Mouse (Mus musculus): ENCODE results near the gene Rgp1.
A peak's percentile ranks its signal among the peaks of the same experiment; 100 is the strongest.
"Not testable (repeated sequence)": the region's sequence is repeated elsewhere in the genome, so short reads cannot be mapped to it uniquely, and the experiment has no call there.

Rgp1 gene

DNA sequence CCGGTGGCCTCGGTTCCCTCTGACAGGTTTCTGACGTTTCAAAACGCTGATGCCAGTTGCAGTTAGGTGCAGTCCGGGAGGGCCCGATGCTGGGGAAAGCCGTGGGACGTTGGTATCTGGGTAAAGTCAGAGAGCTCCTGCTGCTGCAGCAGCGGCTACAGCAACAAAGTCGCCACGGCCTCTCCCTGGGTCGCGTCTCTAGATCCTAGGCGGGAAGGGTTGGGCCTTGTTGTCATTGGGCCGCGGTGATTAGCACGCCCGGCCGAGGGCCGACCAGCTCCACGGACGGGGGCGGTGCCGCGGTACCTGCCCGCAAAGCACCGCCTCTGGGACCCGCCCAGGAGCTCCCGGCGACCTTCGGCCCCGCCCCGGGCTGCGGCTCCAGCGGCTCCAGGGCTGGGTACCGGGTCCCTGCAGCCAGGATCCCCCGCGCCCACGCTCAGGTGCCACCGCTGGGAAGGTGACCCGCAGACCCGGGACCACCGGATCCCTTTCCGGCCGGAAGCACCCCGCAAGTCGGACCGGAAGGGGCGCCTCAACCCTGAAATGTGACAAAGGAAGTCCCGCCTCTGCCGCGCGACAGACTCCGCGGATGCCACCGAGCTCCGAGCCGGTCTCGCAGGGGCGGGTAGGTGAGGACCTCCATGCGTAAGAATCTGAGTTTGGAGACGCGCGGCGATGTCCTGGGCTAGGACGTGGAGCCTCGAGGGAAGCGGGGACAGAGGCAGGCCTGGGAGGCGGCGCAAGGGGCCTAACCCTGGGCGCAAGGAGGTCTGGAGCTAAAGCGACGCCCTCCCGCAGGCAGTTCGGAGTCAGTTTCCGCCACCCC, at the start of gene Rgp1, which contains the start of gene Gba2:
Rgp1 (plus strand) TSS at position 340 of the 829 bp plus-strand sequence.
Gba2 (minus strand) TSS at position 498 of the 829 bp plus-strand sequence.
- peak; percentile 88 for DNase-seq (ENCODE audit: low read depth)

GRCm38 (mm10) chr4:43530081-43530501, 48.4 kb upstream of the Rgp1 start:
- DNase-seq (ENCODE audit: low read depth): no peak

DNA sequence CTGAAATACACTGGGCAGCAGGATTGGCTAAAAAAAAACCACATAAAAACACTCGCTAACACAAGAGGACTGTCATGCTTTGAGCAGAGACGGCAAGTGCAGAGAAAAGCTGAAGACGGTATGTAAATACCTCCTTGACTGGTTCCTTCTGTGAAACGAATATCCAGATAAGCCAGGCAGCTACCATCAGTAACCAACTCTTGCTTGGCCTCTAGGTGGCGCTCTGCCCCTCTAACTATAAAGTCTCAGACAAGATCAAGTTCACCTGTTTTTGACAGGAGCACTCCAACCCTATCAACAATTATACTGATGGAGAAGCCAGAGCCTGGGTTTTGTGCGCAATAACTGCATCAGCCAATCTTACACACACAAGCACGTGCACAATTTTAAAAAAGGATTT, 47.9 kb upstream of the Rgp1 start:
- peak; percentile 89 for DNase-seq (ENCODE audit: low read depth)

DNA sequence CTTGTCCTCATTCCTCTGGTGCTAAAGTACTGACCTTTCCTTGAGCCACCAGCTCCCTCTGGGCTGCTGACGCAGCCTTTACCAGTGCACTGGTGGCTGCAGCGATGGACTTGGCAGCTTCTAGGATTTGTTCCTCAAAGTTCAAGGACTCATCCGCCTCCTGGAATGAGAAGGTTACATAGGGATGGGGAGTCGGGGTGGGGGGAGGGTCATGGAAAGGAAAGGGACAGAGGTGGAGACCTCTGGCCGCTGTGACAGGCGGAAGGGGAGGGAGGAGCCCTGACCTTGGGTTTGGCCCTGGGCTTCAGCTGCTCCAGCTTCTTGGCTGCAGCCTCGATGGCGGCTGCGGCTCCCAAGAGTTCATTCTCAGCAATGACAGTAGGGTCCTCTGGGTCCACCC, 45.2 kb upstream of the Rgp1 start:
- DNase-seq (ENCODE audit: low read depth): no peak

DNA sequence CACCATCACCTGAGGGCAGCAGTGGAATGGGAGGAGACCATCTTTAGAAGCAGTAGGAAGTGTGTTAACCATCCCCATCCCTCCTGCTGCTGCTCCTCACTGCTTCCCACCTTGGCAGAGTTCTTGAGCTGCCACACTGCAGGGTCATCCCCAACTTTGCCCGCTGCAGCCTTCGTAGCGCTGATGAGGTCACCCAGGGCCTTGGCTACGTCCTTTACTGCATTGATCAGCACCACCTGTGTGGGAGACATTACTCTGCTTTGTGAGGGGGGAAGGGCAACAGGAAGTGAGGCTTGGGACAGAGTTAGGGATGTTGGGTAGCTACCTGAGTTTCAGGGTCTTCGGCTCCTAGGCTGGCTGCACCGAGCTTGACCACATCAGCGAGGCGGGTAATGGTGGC, 42.9 kb upstream of the Rgp1 start:
- no peak for DNase-seq (ENCODE audit: low read depth)

GRCm38 (mm10) chr4:43536031-43536430, 42.5 kb upstream of the Rgp1 start:
- DNase-seq (ENCODE audit: low read depth): no peak

DNA sequence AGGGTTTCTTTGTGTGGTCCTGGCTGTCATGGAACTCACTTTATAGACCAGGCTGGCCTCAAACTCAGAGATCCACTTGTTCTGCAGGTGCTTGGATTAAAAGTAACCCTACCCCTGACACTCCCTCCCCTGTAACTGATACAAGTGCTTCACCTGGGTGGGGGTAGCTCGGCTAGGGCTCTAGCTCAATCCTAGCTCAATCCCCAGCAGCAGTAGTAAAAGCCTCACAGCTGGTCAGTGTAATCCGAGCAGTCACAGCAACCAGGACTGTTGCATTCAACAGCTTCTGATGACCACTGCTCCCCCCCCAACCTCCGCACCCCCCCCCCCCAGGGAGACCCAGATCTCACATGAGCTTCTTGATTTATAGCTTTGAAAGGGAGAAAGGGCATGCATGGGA, 36.5 kb upstream of the Rgp1 start:
- no peak for DNase-seq (ENCODE audit: low read depth)

DNA sequence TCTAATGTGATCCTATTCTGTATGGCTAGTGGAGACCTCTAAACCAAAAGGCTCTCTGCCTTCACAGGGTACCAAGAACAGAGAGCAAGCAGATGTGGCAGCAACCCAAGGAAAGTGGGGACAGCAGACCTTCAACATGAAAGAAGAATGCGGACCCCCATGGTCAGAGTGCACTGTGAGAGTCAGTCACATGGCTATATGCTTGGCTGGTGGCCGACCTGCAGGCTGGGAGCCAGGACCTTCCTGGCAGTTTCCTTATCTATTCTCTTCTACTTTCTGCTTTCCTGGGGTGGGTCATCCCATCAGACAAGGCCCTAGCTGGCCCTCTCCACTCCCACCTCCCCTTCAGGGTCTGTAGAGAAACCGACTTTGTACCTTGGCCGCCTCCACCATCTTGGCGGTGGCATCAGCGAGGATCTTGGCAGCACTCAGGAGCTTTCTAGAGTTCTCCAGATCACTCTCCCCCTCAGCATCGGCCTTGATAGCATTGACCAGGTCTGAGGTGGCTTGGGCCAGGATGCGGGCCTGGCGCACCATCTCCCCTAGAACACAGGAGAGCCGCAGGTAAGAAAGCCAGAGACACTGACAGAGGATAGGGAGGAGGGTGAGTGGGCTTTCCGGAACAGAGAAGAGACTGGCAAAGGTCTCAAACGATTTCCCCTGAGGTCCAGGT, 32.0 kb upstream of the Rgp1 start:
- no peak for DNase-seq (ENCODE audit: low read depth)

- no peak for DNase-seq (ENCODE audit: low read depth)
These were observed 31.4 kb upstream of the Rgp1 start for GRCm38 (mm10) chr4:43547160-43547559.

- no peak for DNase-seq (ENCODE audit: low read depth)
These were observed 29.5 kb upstream of the Rgp1 start for GRCm38 (mm10) chr4:43549055-43549454.

GRCm38 (mm10) chr4:43551854-43552253, 26.7 kb upstream of the Rgp1 start:
- DNase-seq (ENCODE audit: low read depth): not testable (repeated sequence)

- no peak for DNase-seq (ENCODE audit: low read depth)
These were observed 26.1 kb upstream of the Rgp1 start for GRCm38 (mm10) chr4:43552437-43552836.

DNA sequence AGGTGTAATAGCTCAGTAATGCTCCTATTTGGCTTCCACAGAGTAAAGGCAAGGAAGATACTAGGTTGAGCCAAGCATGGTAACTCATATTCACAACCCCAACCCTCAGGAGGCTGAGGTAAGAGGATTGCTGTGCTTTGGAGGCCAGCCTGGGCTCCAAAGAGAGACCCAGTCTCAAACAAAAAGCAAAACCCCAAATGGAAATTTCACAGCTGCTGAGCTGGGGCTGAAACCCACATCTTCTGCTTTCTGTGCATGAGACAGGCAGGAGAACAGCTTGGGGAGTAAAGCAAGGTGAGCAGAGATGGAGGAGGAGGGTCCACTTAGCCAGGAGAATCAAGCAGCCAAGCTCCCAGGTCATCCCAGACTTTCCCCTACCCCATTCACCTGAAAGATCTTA, 24.6 kb upstream of the Rgp1 start:
- DNase-seq (ENCODE audit: low read depth): no peak

DNA sequence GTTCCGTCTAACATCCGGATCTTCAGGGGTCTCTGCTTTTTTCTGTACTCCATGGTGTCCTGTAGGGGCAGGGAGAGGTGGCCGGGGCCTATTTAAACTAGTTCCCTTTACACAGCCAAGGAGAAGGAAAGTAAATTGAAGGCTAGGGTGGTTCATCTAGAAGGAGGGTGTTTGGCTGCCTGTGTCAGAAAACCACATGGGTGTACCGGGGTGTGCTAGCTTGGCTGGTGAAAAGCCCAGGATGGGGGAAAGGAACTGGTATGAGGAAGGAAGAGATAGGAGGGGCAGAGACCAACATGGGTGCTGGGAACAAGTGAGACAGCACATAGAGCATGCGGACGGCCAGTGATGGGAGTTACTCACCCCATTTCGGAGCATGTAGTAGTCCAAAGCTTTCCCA, 22.6 kb upstream of the Rgp1 start:
- DNase-seq (ENCODE audit: low read depth): peak; percentile 52

DNA sequence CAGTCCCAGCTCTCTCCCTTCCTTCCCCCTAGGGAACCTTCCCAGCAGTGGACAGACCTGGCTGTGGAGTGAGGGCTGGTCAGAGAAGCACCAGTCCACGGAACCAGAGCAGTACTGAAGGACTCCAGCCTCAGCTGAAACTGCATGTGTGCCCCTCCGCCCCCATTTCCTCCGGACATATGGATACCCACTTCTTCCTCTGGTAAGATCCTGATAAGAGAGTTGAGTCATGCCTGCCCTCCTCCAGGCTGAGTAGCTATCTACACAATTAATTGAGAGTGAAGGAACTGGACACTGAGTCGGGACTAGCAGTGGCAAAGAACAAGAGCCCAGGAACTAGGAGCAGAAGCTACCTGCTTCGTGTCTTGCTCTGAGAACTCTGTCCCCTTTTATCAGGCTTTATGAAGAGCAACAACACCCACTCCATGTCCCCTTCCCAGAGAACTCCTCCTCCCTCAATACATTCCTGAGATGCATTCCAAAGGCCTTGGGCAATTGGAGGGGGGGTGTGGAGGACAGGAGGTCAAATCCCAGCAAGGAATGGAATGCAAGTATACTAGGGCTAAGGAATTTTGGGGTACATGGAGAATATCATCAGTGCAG, 20.4 kb upstream of the Rgp1 start:
- DNase-seq (ENCODE audit: low read depth): peak; percentile 97

- peak; percentile 95 for DNase-seq (ENCODE audit: low read depth)
These were observed 19.7 kb upstream of the Rgp1 start for GRCm38 (mm10) chr4:43558631-43559356.

- peak; percentile 11 for DNase-seq (ENCODE audit: low read depth)
These were observed 18.8 kb upstream of the Rgp1 start for GRCm38 (mm10) chr4:43559519-43560242.

DNA sequence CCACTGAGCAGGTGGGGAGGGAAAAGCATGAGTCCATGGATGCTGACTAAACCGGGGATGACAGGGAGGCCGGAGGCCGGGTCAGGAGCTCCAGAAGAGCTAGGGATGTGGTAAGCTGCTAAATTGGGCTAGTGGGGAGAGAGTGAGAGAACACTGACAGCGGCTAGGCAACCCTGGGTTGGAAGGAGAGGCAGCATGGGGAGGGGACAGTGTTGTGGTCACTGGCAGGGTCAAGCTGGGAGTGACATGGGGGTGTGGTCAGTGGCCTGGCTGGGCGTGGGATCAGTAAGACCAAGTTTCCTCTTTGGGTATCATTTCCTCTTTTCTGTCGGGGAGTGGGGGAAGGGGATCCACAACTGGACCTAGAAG, 18.3 kb upstream of the Rgp1 start:
- DNase-seq (ENCODE audit: low read depth): peak; percentile 98

GRCm38 (mm10) chr4:43560976-43561375, 17.5 kb upstream of the Rgp1 start:
- no peak for DNase-seq (ENCODE audit: low read depth)

- DNase-seq (ENCODE audit: low read depth): no peak
These were observed 17.0 kb upstream of the Rgp1 start for GRCm38 (mm10) chr4:43561436-43561996.

All from 416B (cell line).